Mouse (Mus musculus) effector memory CD4-positive, alpha-beta T cell, adult 7 months (primary cell): ENCODE data around the gene Hsp90aa1. TPM values are rescaled to one million over a fixed set of nuclear protein-coding genes. Genes with fewer than 3 reads are reported as not detected.

ENCODE experiments used
- polyA plus RNA-seq: library from polyadenylated mRNA; unstranded; fragments of 100-300 nt; shearing (Covaris generic); gene quantifications from one replicate; pipeline ENCODE4 v1.2.1, GENCODE M21; 2017

The Hsp90aa1 gene
- polyA plus RNA-seq, result 817 TPM

GRCm38 (mm10) chr12:110702556-110702955 lies at the start of gene Hsp90aa1:
TSS of gene Hsp90aa1 (minus strand) at chr12:110702728.

GRCm38 (mm10) chr12:110737170-110738157 lies 34.9 kb upstream of the Hsp90aa1 start, which contains the start of gene Wdr20:
TSS of gene Wdr20 (plus strand) at chr12:110737944.

DNA sequence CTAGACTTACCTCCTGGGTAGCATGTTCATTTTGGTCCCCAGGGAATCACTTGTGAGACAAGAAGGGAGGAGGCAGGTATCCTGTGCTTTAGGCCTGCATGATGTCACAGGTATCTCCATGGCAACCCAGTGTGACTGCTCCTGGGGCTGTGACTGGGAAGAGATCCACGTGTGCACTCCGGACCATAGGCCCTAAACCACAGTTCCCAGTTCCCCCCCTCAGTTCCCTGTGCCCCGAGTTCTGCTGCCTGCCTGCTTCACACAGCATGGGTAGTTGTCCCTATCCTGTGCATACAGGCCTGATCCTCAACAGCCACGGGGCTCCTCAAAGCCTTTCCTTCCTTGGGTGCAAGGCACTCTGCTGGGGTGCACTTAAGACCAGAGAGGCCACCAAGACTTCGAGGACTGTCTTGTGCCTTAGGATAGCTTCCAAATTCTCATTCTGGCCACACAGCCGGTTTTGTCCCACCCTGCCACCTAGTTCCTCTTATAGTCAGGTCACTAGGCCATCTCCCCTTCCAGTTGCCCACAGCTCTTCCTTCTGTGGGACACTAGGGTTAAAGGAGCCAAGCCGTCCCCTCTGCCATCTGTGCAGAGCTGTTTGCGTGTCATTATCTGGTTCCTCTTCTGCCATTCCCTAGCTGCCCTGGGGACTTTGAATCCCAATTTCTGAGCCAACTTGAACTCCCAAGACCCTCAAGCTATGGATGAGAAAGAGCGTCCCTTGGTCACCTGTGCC lies 19.8 kb downstream of the Hsp90aa1 start, which contains the start of gene 1700001K19Rik:
Gene 1700001K19Rik (minus strand): TSS at position 59 of the 739 bp plus-strand sequence.

Other genes with a start within 250 kb of the Hsp90aa1 start
- gene Dync1h1, start 101.3 kb downstream of the Hsp90aa1 start, polyA plus RNA-seq, result 30.2 TPM
- not detected for gene 1700001K19Rik, start 20.1 kb downstream of the Hsp90aa1 start, polyA plus RNA-seq
- 71.0 TPM for gene Wdr20, start 35.2 kb upstream of the Hsp90aa1 start, polyA plus RNA-seq
- not detected for gene Mok, start 138.2 kb upstream of the Hsp90aa1 start, polyA plus RNA-seq
- 9.0 TPM for gene Zfp839, start 147.5 kb upstream of the Hsp90aa1 start, polyA plus RNA-seq
- 20.0 TPM for gene Cinp, start 186.4 kb upstream of the Hsp90aa1 start, polyA plus RNA-seq
- gene Tecpr2, start 186.5 kb upstream of the Hsp90aa1 start, polyA plus RNA-seq, result 3.4 TPM